Mouse (Mus musculus): Measurements from ENCODE around the gene Opalin.

Gene Opalin

GRCm38 (mm10) chr19:41073746-41074455 is 3.0 kb downstream of the Opalin start:
- peak; percentile 20 for DNase-seq (ENCODE audit: low read depth, low spot score)

DNA sequence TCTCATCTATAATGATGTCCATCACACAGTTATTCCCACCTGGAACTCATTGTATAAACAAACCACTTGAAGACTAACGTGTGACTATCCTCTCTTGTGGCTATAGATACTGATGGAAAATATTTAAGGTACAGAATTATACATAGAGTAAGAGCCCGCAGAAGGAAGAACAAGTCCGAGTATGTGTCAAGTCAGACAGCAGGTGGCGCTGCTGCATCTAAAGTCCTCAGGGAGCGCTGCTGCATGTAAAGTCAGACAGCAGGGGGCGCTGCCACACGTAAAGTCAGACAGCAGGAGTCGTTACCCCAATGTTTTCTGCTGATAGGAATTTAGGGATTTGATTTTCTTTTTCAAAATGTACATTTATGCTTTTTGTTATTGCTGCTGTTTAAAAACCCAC is 5.4 kb downstream of the Opalin start:
- DNase-seq (ENCODE audit: low read depth, low spot score): peak; percentile 93

- DNase-seq (ENCODE audit: low read depth, low spot score): no peak
Measured at GRCm38 (mm10) chr19:41054702-41055101, 22.2 kb downstream of the Opalin start.

DNA sequence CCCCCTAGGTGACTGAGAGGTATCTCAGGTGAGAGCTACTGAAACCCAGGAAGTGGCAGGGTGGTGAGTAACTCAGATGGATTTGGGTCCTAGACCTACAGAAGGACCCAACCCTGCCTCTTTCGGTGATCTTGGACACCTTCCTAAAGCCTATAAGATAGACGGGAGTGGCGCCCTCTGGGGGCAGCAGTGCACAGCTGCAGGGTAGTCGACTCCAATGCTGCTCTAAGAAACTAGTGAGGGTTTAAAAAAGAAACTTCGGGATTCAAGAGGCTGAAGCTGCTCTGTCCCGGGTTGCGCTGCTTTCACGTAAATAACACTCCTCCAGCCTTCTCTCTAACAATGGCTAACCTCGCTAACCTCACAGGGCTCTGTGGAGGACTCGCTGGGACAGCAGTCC is 23.4 kb downstream of the Opalin start:
- DNase-seq (ENCODE audit: low read depth, low spot score): peak; percentile 77

DNA sequence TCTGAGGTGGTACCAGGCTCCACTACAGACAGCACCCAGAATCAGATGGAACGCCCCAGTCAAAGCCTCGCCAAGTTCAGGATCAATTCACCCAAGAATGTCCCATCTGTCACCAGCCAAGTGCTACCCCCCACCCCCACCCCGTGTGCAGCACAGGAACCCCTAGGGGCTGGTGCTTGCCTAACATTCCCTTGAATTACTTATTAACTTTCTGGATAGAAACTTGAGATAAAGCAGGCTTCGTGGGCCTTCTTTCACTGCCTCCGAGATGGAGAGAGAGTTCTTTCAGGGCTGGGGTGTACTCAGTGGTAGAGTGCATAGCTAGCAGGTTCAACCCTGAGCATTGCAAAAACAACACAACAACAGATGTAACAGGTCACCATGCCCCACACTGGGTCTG is 24.7 kb downstream of the Opalin start:
- no peak for DNase-seq (ENCODE audit: low read depth, low spot score)

- no peak for DNase-seq (ENCODE audit: low read depth, low spot score)
Measured at GRCm38 (mm10) chr19:41051714-41052113, 25.2 kb downstream of the Opalin start.

DNA sequence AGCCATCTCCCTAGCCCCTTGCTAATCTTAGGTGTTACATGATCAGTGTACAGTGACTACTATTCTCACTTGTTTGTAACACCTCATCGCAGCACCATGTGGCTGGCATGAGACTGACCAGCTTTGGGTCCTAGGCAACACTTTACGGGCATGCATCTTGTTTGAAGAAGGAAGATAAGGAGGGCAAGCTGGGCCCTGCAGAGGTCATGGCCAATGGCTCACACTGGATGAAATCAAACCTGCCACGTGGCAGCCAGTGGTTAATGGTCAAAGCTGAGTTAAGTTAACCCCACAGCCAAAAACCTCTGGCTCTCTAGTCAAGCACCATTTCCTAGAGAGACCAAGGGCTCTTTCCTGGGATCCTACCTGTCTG is 28.7 kb downstream of the Opalin start:
- DNase-seq (ENCODE audit: low read depth, low spot score): no peak

DNA sequence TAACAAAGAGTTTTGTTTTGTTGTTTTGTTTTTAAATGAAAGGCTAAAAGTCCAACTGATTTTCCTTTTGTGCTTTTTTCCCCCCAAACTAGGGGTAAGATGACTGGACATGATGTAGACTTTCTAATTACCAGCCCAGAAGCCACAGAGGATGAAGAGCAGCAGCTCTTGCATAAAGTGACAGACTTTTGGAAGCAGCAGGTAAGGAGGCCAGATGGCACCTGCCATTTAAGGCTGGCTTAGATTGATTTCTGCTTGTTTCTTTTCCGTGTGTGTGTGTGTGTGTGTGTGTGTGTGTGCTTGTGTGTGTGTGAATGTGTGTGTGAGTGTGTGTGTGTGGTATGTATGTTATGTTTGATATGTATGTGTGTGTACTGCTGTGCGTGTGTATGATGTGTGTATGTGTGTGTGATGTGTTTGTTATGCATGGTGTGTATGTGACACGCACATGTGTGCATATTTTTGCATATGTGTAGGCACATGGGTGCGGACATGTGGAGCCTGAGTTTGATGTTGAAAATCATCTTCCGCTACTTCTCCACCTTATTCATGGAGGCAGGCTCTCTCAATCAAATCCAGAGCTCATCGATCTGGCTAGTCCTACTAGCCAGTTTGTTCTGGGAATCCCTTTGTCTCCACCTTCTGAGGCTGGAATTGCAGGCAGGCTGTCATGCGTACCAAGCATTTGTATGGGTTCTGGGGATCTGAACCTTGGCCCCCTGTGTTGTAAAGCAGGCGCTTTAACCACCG is 29.3 kb downstream of the Opalin start:
- peak; percentile 68 for DNase-seq (ENCODE audit: low read depth, low spot score)

- no peak for DNase-seq (ENCODE audit: low read depth, low spot score)
Measured at GRCm38 (mm10) chr19:41045091-41045770, 31.7 kb downstream of the Opalin start.

GRCm38 (mm10) chr19:41039110-41039509 is 37.8 kb downstream of the Opalin start:
- DNase-seq (ENCODE audit: low read depth, low spot score): no peak

GRCm38 (mm10) chr19:41035809-41036551 is 40.9 kb downstream of the Opalin start:
- DNase-seq (ENCODE audit: low read depth, low spot score): no peak

- no peak for DNase-seq (ENCODE audit: low read depth, low spot score)
Measured at GRCm38 (mm10) chr19:41031869-41032268, 45.0 kb downstream of the Opalin start.

- no peak for DNase-seq (ENCODE audit: low read depth, low spot score)
Measured at GRCm38 (mm10) chr19:41031009-41031408, 45.9 kb downstream of the Opalin start.

DNA sequence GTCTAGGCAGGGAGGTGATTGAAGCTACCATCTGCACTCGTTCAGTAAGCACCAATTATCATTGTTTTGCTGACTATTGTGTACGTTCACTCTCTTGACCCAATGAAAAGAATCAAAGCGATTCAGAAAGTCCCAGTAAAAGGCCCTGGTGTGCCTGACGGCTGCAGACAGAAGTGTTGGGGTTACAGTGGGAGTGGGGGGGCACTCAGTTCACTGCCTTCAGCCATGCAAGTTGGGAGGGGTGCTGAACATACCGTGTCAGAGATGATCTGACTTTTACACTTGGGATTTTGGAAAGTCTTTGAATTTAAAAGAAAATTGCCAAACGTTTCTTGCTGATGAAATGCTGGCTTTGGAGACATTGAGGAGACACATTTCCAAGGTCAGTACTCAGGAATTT is 46.8 kb downstream of the Opalin start:
- no peak for DNase-seq (ENCODE audit: low read depth, low spot score)

- no peak for DNase-seq (ENCODE audit: low read depth, low spot score)
Measured at GRCm38 (mm10) chr19:41029219-41029618, 47.7 kb downstream of the Opalin start, which contains the start of gene Dntt. Gene Dntt (plus strand): TSS chr19:41029275.

- DNase-seq (ENCODE audit: low read depth, low spot score): no peak
Measured at GRCm38 (mm10) chr19:41027601-41028000, 49.3 kb downstream of the Opalin start.

DNA sequence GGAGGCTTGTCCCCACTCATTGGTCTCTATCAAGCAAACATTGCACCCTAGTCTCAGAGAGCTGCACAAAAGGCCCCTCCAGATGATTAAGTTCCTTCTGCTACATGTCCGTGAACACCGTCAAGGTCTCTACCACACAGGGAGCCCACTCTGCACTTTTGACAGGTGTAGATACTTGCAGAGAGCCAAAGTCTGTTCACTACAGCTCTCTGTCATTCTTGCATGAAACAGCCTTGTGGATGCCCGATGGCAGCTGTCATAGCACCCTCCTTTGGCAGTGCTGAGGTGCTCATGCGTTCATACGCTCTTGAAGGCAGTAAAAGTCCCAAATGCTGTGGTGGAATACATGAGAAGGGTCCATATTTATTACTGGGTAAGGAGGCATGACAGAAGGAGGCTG is 49.9 kb downstream of the Opalin start:
- DNase-seq (ENCODE audit: low read depth, low spot score): no peak

GRCm38 (mm10) chr19:41026551-41026950 is 50.4 kb downstream of the Opalin start:
- no peak for DNase-seq (ENCODE audit: low read depth, low spot score)

DNA sequence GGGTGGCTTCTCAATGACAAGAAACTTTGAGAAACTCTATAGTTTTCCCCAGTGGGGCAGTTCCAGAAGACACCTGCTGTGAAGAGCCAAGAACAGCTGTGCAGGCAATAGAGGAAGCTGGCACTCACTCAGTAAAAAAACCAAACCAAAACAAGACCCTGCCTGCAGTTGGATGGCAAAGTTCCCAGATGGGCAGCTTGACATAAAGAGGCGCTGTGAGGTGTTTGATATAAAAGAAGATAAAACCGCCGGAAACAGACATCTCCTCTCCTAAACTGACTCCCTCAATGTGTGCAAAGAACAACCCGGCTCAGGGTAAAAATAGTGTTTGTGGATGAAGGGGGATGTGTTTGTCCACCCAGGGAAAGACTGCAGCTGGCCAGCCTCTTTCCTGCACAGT is 54.7 kb downstream of the Opalin start:
- DNase-seq (ENCODE audit: low read depth, low spot score): no peak

DNA sequence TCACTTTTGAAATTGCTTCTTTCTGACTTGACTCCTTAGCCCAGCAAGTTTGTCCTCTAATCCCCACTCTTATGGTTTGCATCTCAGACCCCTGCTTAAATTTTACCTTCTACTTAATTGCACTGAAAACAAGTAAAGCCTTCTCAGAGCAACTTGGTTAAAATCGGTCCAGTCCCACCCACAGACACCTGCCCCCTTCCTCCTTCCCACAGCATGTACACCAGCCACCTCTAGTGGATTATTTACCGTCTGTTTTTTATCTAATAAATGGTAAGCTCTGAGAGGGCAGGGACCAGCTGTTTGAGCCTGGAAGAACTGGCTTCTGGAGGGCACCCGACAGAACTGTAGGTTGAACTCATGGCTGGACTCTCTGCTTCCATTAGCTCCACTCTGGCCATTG is 56.4 kb downstream of the Opalin start:
- no peak for DNase-seq (ENCODE audit: low read depth, low spot score)

- DNase-seq (ENCODE audit: low read depth, low spot score): no peak
Measured at GRCm38 (mm10) chr19:41019164-41019675, 57.7 kb downstream of the Opalin start.
